Comparison of ENCODE assay signal across 21 mouse cellular contexts in the genomic region with DNA sequence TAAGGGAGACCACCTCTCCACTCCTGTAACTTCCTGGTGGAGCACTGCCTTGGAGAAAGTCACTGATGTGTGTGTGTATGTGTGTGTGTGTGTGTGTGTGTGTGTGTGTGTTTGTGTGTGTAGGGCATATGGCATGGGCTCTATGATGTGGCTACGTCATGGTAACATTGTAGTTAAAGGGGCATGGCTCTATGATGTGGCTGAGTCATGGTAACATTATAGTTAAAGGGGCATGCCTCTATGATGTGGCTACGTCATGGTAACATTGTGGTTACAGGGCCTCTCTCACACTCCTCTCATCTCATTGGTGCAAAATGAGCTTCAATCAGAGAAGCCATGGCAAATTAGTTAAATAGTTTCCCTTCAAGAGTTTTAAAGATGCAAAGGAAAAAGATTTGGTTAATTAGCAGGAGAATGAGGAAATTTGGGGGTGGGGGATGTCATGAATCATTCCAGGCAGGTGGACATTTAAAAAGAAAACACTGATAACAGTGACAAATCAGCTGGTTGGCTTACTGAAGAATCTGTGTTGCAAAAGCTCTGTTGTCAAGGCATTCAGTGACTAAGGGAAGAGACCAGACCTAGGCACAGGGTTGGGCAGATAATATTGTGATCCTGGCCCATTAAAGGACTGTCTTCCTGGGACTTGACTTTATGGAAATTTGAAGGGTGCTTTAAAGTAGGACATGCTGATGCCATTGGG. TPM values are rescaled to one million over a fixed set of nuclear protein-coding genes. Genes with fewer than 3 reads are reported as not detected.
A peak's percentile ranks its signal among the peaks of the same experiment; 100 is the strongest.
DNase-seq lines count a peak whose midpoint lies in the region; ATAC-seq and TF ChIP-seq lines count a peak whose summit lies in the region.
"Had no signal": no experiment of that assay in that cellular context is flagged by ENCODE, and none has a peak within 500 bp of the region (broad histone marks: within the 10 kb centered on the region; RNA-seq: fewer than 3 reads in every experiment).

No protein-coding gene starts in this region.

- no peak for DNase-seq in forebrain, embryonic 11.5 days (ENCODE audit: low spot score)
- no peak for DNase-seq in midbrain, embryonic 10.5 days (ENCODE audit: low spot score)
- no peak for DNase-seq in lung, postnatal 0 days (ENCODE audit: low spot score)
- DNase-seq in adrenal gland, adult 8-10 months: no peak
- DNase-seq: adrenal gland, postnatal 10 days; cerebellum, adult 9-11 months; embryo, embryonic 11 days; gastrocnemius, postnatal 14 days; kidney, adult 18-20 months; kidney, postnatal 10 days; left cerebral cortex, postnatal 4 days; lung, adult 18-20 months had no signal

- 0 out of 2 replicates have a peak, but pooled peaks have one; percentile 18 for ATAC-seq in forebrain, embryonic 11.5 days (replicated peaks; ENCODE audit: low FRiP score)
- ATAC-seq in forebrain, embryonic 15.5 days (replicated peaks): no peak
- peak; percentile 50; the same call in 1 of the 2 replicates for ATAC-seq in midbrain, embryonic 13.5 days
- ATAC-seq in embryonic facial prominence, embryonic 15.5 days (ENCODE audit: insufficient number of reproducible peaks, low FRiP score, low TSS enrichment, low read depth): peak; percentile 60; the same call in 1 of the 2 replicates
- 0 out of 2 replicates have a peak, but pooled peaks have one; percentile 63 for ATAC-seq in megakaryocyte-erythroid progenitor cell, adult 5-6 weeks (replicated peaks; ENCODE audit: low FRiP score, low TSS enrichment, poor library complexity, severe bottlenecking)
- no peak for ATAC-seq in lung, postnatal 0 days
- ATAC-seq: forebrain, embryonic 13.5 days; hindbrain, embryonic 16.5 days had no signal

- TF ChIP-seq CTCF in lung, postnatal 0 days (IDR thresholded peaks at IDR 0.05): no peak

- no peak overlapping the region for H3K4me3 ChIP-seq in forebrain, embryonic 11.5 days (ENCODE audit: low read depth, low read length)
- no peak overlapping the region for H3K4me3 ChIP-seq in forebrain, embryonic 15.5 days
- no peak overlapping the region for H3K4me3 ChIP-seq in midbrain, embryonic 13.5 days (replicated peaks)
- H3K4me3 ChIP-seq in midbrain, embryonic 10.5 days: no peak overlapping the region
- H3K4me3 ChIP-seq in embryonic facial prominence, embryonic 15.5 days (replicated peaks): no peak overlapping the region
- H3K4me3 ChIP-seq in lung, postnatal 0 days (ENCODE audit: low read depth, low read length): no peak overlapping the region
- H3K4me3 ChIP-seq: forebrain, embryonic 13.5 days; layer of hippocampus, adult 2 months had no signal

- H3K27ac ChIP-seq in forebrain, embryonic 11.5 days (ENCODE audit: low read depth, low read length): no peak overlapping the region
- H3K27ac ChIP-seq in forebrain, embryonic 15.5 days (replicated peaks): no peak overlapping the region
- no peak overlapping the region for H3K27ac ChIP-seq in midbrain, embryonic 13.5 days
- H3K27ac ChIP-seq in midbrain, embryonic 10.5 days (replicated peaks): no peak overlapping the region
- no peak overlapping the region for H3K27ac ChIP-seq in embryonic facial prominence, embryonic 15.5 days (replicated peaks)
- H3K27ac ChIP-seq in lung, postnatal 0 days (ENCODE audit: low read length): no peak overlapping the region
- H3K27ac ChIP-seq: forebrain, embryonic 13.5 days; layer of hippocampus, adult 2 months had no signal

- 70% methylated on average over 2 of the region's 2 CpGs for WGBS in forebrain, embryonic 11.5 days
- 79% methylated on average over 2 of the region's 2 CpGs for WGBS in forebrain, embryonic 15.5 days
- WGBS in midbrain, embryonic 13.5 days: 83% methylated on average over 2 of the region's 2 CpGs
- 86% methylated on average over 2 of the region's 2 CpGs for WGBS in midbrain, embryonic 10.5 days
- WGBS in embryonic facial prominence, embryonic 15.5 days: 34% methylated on average over 2 of the region's 2 CpGs
- 58% methylated on average over 2 of the region's 2 CpGs for WGBS in lung, postnatal 0 days

- H3K4me1 ChIP-seq in forebrain, embryonic 11.5 days (replicated peaks; ENCODE audit: control insufficient read depth, insufficient read depth, low read length): no peaks in the 10 kb centered on the region
- H3K4me1 ChIP-seq in forebrain, embryonic 15.5 days: no peaks in the 10 kb centered on the region
- H3K4me1 ChIP-seq in midbrain, embryonic 13.5 days (replicated peaks): no peaks in the 10 kb centered on the region
- no peaks in the 10 kb centered on the region; the same call in 1 of the 2 replicates for H3K4me1 ChIP-seq in midbrain, embryonic 10.5 days
- H3K4me1 ChIP-seq in embryonic facial prominence, embryonic 15.5 days: no peaks in the 10 kb centered on the region
- no peaks in the 10 kb centered on the region for H3K4me1 ChIP-seq in lung, postnatal 0 days (ENCODE audit: insufficient read depth, low read depth, low read length)
- H3K4me1 ChIP-seq: forebrain, embryonic 13.5 days had no signal

- H3K27me3 ChIP-seq in forebrain, embryonic 11.5 days (ENCODE audit: control insufficient read depth, insufficient read depth, low read length): no peaks in the 10 kb centered on the region
- no peaks in the 10 kb centered on the region for H3K27me3 ChIP-seq in forebrain, embryonic 15.5 days
- H3K27me3 ChIP-seq in midbrain, embryonic 13.5 days: no peaks in the 10 kb centered on the region
- no peaks in the 10 kb centered on the region for H3K27me3 ChIP-seq in midbrain, embryonic 10.5 days (ENCODE audit: low read depth, poor library complexity, severe bottlenecking)
- H3K27me3 ChIP-seq in embryonic facial prominence, embryonic 15.5 days: no peaks in the 10 kb centered on the region
- no peaks in the 10 kb centered on the region for H3K27me3 ChIP-seq in lung, postnatal 0 days (replicated peaks; ENCODE audit: insufficient read depth, low read length)
- H3K27me3 ChIP-seq: forebrain, embryonic 13.5 days had no signal

- H3K4me2 ChIP-seq in forebrain, embryonic 11.5 days (ENCODE audit: low read depth, low read length, severe bottlenecking): no peak overlapping the region
- H3K4me2 ChIP-seq in forebrain, embryonic 15.5 days (replicated peaks): no peak overlapping the region
- H3K4me2 ChIP-seq in midbrain, embryonic 13.5 days (replicated peaks): no peak overlapping the region
- H3K4me2 ChIP-seq in embryonic facial prominence, embryonic 15.5 days (replicated peaks): no peak overlapping the region
- H3K4me2 ChIP-seq in lung, postnatal 0 days (replicated peaks; ENCODE audit: low read depth, low read length): no peak overlapping the region
- H3K4me2 ChIP-seq: forebrain, embryonic 13.5 days; heart, embryonic 11.5 days; midbrain, embryonic 11.5 days had no signal

- no peaks in the 10 kb centered on the region for H3K36me3 ChIP-seq in forebrain, embryonic 11.5 days (ENCODE audit: control insufficient read depth, insufficient read depth, low read length)
- H3K36me3 ChIP-seq in forebrain, embryonic 15.5 days: no peaks in the 10 kb centered on the region
- H3K36me3 ChIP-seq in midbrain, embryonic 13.5 days: no peaks in the 10 kb centered on the region
- no peaks in the 10 kb centered on the region for H3K36me3 ChIP-seq in midbrain, embryonic 10.5 days
- no peaks in the 10 kb centered on the region for H3K36me3 ChIP-seq in embryonic facial prominence, embryonic 15.5 days
- no peaks in the 10 kb centered on the region for H3K36me3 ChIP-seq in lung, postnatal 0 days (ENCODE audit: insufficient read depth, low read length)

- H3K9me3 ChIP-seq in forebrain, embryonic 11.5 days (ENCODE audit: control insufficient read depth, low read length): no peaks in the 10 kb centered on the region
- H3K9me3 ChIP-seq in forebrain, embryonic 15.5 days: no peaks in the 10 kb centered on the region
- no peaks in the 10 kb centered on the region for H3K9me3 ChIP-seq in midbrain, embryonic 13.5 days
- H3K9me3 ChIP-seq in midbrain, embryonic 10.5 days (replicated peaks): no peaks in the 10 kb centered on the region
- no peaks in the 10 kb centered on the region for H3K9me3 ChIP-seq in embryonic facial prominence, embryonic 15.5 days (replicated peaks)
- no peaks in the 10 kb centered on the region for H3K9me3 ChIP-seq in lung, postnatal 0 days (ENCODE audit: low read length)
- H3K9me3 ChIP-seq: forebrain, embryonic 13.5 days had no signal

- TF ChIP-seq EP300 in lung, postnatal 0 days (IDR thresholded peaks at IDR 0.05): no peak

- no peak overlapping the region for H3K9ac ChIP-seq in forebrain, embryonic 11.5 days (ENCODE audit: low read length)
- H3K9ac ChIP-seq in forebrain, embryonic 15.5 days (replicated peaks): no peak overlapping the region
- H3K9ac ChIP-seq in midbrain, embryonic 13.5 days (replicated peaks): no peak overlapping the region
- no peak overlapping the region for H3K9ac ChIP-seq in embryonic facial prominence, embryonic 15.5 days
- no peak overlapping the region for H3K9ac ChIP-seq in lung, postnatal 0 days (replicated peaks; ENCODE audit: low read depth)
- H3K9ac ChIP-seq: forebrain, embryonic 13.5 days had no signal

RNA-seq across cellular contexts. Expression of a gene that starts 18.7 kb away (rescaled TPM):
- polyA plus RNA-seq in forebrain, embryonic 11.5 days (2014; fragmentation: Nextera tagmentation; extraction: Ambion mirVana): 16.7 and 19.3 TPM in 2 replicates
- polyA plus RNA-seq in forebrain, embryonic 15.5 days (2015; fragmentation: Nextera tagmentation; extraction: Ambion mirVana): 18.0 and 21.3 TPM in 2 replicates
- polyA plus RNA-seq in midbrain, embryonic 13.5 days (2015; fragmentation: Nextera tagmentation; extraction: Ambion mirVana): 29.7 and 31.4 TPM in 2 replicates
- polyA plus RNA-seq in midbrain, embryonic 10.5 days (2016; fragmentation: Nextera tagmentation; extraction: Ambion mirVana): 14.6 and 19.7 TPM in 2 replicates
- polyA plus RNA-seq in embryonic facial prominence, embryonic 15.5 days (2015; fragmentation: Nextera tagmentation; extraction: Ambion mirVana): 17.4 and 18.4 TPM in 2 replicates
- 35.1 and 38.7 TPM in 2 replicates for total RNA-seq in megakaryocyte-erythroid progenitor cell, adult 5-6 weeks (2014; fragmentation: Nextera tagmentation)
- total RNA-seq in megakaryocyte-erythroid progenitor cell, adult 5-6 weeks (2017): 26.5 and 29.9 TPM in 2 replicates
- 14.6 and 16.1 TPM in 2 replicates for polyA plus RNA-seq in lung, postnatal 0 days (2015; fragmentation: Nextera tagmentation; extraction: Ambion mirVana)
- total RNA-seq in adrenal gland, adult 8-10 months (2022): 10 to 100 TPM; 27.6 to 77.3 (median 50.2) TPM

Comparison
In these comparisons a context has a peak if more than half of its experiments do, and no peak if none do; other contexts are left out.
1. ATAC-seq: peak in forebrain, embryonic 11.5 days (single experiment), midbrain, embryonic 13.5 days (single experiment), embryonic facial prominence, embryonic 15.5 days (single experiment) and megakaryocyte-erythroid progenitor cell, adult 5-6 weeks (single experiment); none in forebrain, embryonic 15.5 days (single experiment) and lung, postnatal 0 days (single experiment).